In the genomic region with DNA sequence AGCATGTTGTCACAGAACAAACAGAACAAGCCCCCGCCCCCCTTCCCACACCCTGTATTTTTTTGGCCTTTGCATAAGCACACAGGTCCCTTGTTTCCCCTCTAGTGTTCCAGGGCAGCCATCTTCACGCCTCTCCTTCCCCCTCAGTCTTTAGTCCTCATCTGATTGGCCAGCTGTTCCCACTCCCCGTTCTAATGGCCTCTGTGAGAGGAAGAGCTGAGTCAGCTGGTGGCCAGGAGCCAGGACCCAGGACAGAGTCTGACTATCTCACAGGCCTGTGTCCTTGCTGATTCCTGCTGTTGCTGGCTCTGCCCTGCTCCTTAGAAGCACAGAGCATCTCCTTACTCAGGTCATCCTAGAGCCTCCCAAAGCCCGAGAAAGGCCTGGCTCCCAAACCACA, we compare ENCODE assay signal across 9 mouse cellular contexts. TPM values are rescaled to one million over a fixed set of nuclear protein-coding genes. Genes with fewer than 3 reads are reported as not detected.
A peak's percentile ranks its signal among the peaks of the same experiment; 100 is the strongest.
DNase-seq lines count a peak whose midpoint lies in the region; ATAC-seq and TF ChIP-seq lines count a peak whose summit lies in the region.
"Had no signal": no experiment of that assay in that cellular context is flagged by ENCODE, and none has a peak within 500 bp of the region (broad histone marks: within the 10 kb centered on the region; RNA-seq: fewer than 3 reads in every experiment).

No protein-coding gene starts in this region.

- DNase-seq in cerebellum, postnatal 10 days = peak; percentile 68 to 77
- no peak for DNase-seq in cerebellum, adult 2 months
- peak; percentile 21 for DNase-seq in right cerebral cortex, adult 18-20 months
- no peak for DNase-seq in right cerebral cortex, postnatal 36 days (ENCODE audit: low spot score in 2 of 2)
- DNase-seq in liver, adult 2 months (ENCODE audit: extremely low read depth, low read depth, low spot score) = peak; percentile 89

- H3K27me3 ChIP-seq in cerebellum, adult 2 months (ENCODE audit: control insufficient read depth, insufficient read depth, low read length) = no peaks in the 10 kb centered on the region
- no peaks in the 10 kb centered on the region for H3K27me3 ChIP-seq in hindbrain, embryonic 12.5 days
- H3K27me3 ChIP-seq in liver, adult 2 months (ENCODE audit: control insufficient read depth, insufficient read depth, low read length) = no peaks in the 10 kb centered on the region
- no peaks in the 10 kb centered on the region for H3K27me3 ChIP-seq in stomach, embryonic 16.5 days (ENCODE audit: control insufficient read depth, insufficient read depth, low read length)
- H3K27me3 ChIP-seq: embryonic facial prominence, embryonic 12.5 days had no signal

- H3K27ac ChIP-seq in cerebellum, adult 2 months (ENCODE audit: insufficient read depth, low read length) = no peak overlapping the region
- no peak overlapping the region for H3K27ac ChIP-seq in hindbrain, embryonic 12.5 days
- H3K27ac ChIP-seq in liver, adult 2 months (replicated peaks; ENCODE audit: insufficient read depth, low read depth, low read length) = peak overlapping the region; percentile 66
- no peak overlapping the region for H3K27ac ChIP-seq in stomach, embryonic 16.5 days (ENCODE audit: low read length)
- H3K27ac ChIP-seq: embryonic facial prominence, embryonic 12.5 days had no signal

- no peaks in the 10 kb centered on the region for H3K9me3 ChIP-seq in hindbrain, embryonic 12.5 days (replicated peaks)
- H3K9me3 ChIP-seq in stomach, embryonic 16.5 days (replicated peaks; ENCODE audit: control insufficient read depth, low read length) = no peaks in the 10 kb centered on the region
- H3K9me3 ChIP-seq: embryonic facial prominence, embryonic 12.5 days had no signal

- no peak overlapping the region for H3K4me3 ChIP-seq in cerebellum, adult 2 months (replicated peaks; ENCODE audit: insufficient read depth, low read depth, low read length)
- H3K4me3 ChIP-seq in hindbrain, embryonic 12.5 days = no peak overlapping the region
- no peak overlapping the region for H3K4me3 ChIP-seq in liver, adult 2 months (ENCODE audit: insufficient read depth, low read depth, low read length)
- no peak overlapping the region for H3K4me3 ChIP-seq in stomach, embryonic 16.5 days (replicated peaks; ENCODE audit: low read length)
- H3K4me3 ChIP-seq: embryonic facial prominence, embryonic 12.5 days had no signal

- WGBS in cerebellum, adult 2 months = 68% methylated on average over 4 of the region's 4 CpGs
- WGBS in hindbrain, embryonic 12.5 days = 63% methylated on average over 4 of the region's 4 CpGs
- 20% methylated on average over 4 of the region's 4 CpGs for WGBS in liver, adult 2 months
- 41% methylated on average over 4 of the region's 4 CpGs for WGBS in stomach, embryonic 16.5 days

- peaks cover 13% of the 10 kb centered on the region for H3K4me1 ChIP-seq in cerebellum, adult 2 months (ENCODE audit: control insufficient read depth, insufficient read depth, low read length)
- H3K4me1 ChIP-seq in hindbrain, embryonic 12.5 days = peaks cover 24% of the 10 kb centered on the region
- H3K4me1 ChIP-seq in liver, adult 2 months (ENCODE audit: control insufficient read depth, insufficient read depth, low read length) = peaks cover 13% of the 10 kb centered on the region
- H3K4me1 ChIP-seq in stomach, embryonic 16.5 days (ENCODE audit: control insufficient read depth, insufficient read depth, low read length) = peaks cover 14% of the 10 kb centered on the region

- no peaks in the 10 kb centered on the region for H3K36me3 ChIP-seq in hindbrain, embryonic 12.5 days
- H3K36me3 ChIP-seq in liver, adult 2 months (ENCODE audit: control insufficient read depth, insufficient read depth, low read length) = no peaks in the 10 kb centered on the region
- H3K36me3 ChIP-seq in stomach, embryonic 16.5 days (ENCODE audit: control insufficient read depth, insufficient read depth, low read length) = no peaks in the 10 kb centered on the region
- H3K36me3 ChIP-seq: embryonic facial prominence, embryonic 12.5 days had no signal

- TF ChIP-seq CTCF in cerebellum, adult 2 months (IDR thresholded peaks at IDR 0.05; ENCODE audit: borderline replicate concordance, insufficient read depth, low read depth, low read length) = no peak
- no peak for TF ChIP-seq CTCF in liver, adult 2 months (IDR thresholded peaks at IDR 0.05; ENCODE audit: low read depth, low read length)

- H3K9ac ChIP-seq in hindbrain, embryonic 12.5 days = no peak overlapping the region
- H3K9ac ChIP-seq in liver, adult 2 months (ENCODE audit: low read depth, low read length) = no peak overlapping the region
- no peak overlapping the region; the same call in 1 of the 2 replicates for H3K9ac ChIP-seq in stomach, embryonic 16.5 days (ENCODE audit: low read length)
- H3K9ac ChIP-seq: embryonic facial prominence, embryonic 12.5 days had no signal

- H3K79me2 ChIP-seq in liver, adult 2 months (ENCODE audit: control insufficient read depth, insufficient read depth, low read length) = no peaks in the 10 kb centered on the region; the same call in 1 of the 2 replicates

- H3K4me2 ChIP-seq in hindbrain, embryonic 12.5 days (replicated peaks) = no peak overlapping the region
- no peak overlapping the region for H3K4me2 ChIP-seq in stomach, embryonic 16.5 days (ENCODE audit: low read depth, low read length)
- H3K4me2 ChIP-seq: embryonic facial prominence, embryonic 12.5 days had no signal

- no peak for TF ChIP-seq POLR2A in cerebellum, adult 2 months (IDR thresholded peaks at IDR 0.05; ENCODE audit: borderline replicate concordance, insufficient read depth, low read length)
- TF ChIP-seq POLR2A in liver, adult 2 months (IDR thresholded peaks at IDR 0.05; ENCODE audit: extremely low read depth, insufficient read depth, low read length) = no peak

- peak; percentile 53; the same call in 1 of the 2 replicates for ATAC-seq in hindbrain, embryonic 12.5 days (ENCODE audit: low FRiP score)
- peak; percentile 66; the same call in 1 of the 2 replicates for ATAC-seq in stomach, embryonic 16.5 days (ENCODE audit: insufficient read depth, low FRiP score)
- ATAC-seq in activated CD4-positive, CD25-positive, alpha-beta regulatory T cell, adult 4 months = no peak

RNA-seq across cellular contexts. Expression of a gene that starts 13.3 kb away (rescaled TPM):
- 75.7 and 82.7 TPM in 2 replicates for polyA plus RNA-seq in cerebellum, adult 2 months (2012; rRNA removed)
- polyA plus RNA-seq in hindbrain, embryonic 12.5 days (2016; fragmentation: Nextera tagmentation; extraction: Ambion mirVana) = 20.7 and 22.7 TPM in 2 replicates
- 5.8 and 9.0 TPM in 2 replicates for total RNA-seq in liver, adult 2 months (2014; rRNA removed)
- polyA plus RNA-seq in liver, adult 2 months (2012; rRNA removed) = 7.9 and 8.8 TPM in 2 replicates
- 8.9 and 11.5 TPM in 2 replicates for polyA plus RNA-seq in stomach, embryonic 16.5 days (2015; fragmentation: Nextera tagmentation; extraction: Ambion mirVana)
- 1 to 10 TPM; 7.1 to 9.1 TPM for polyA plus RNA-seq in activated CD4-positive, CD25-positive, alpha-beta regulatory T cell, adult 4 months (2017; shearing (Covaris generic))

RNA-seq across cellular contexts. Expression of a gene that starts 39.4 kb away (rescaled TPM):
- polyA plus RNA-seq in cerebellum, adult 2 months (2012; rRNA removed) = 19.1 and 21.0 TPM in 2 replicates
- polyA plus RNA-seq in hindbrain, embryonic 12.5 days (2016; fragmentation: Nextera tagmentation; extraction: Ambion mirVana) = 13.9 TPM in 2 replicates
- total RNA-seq in liver, adult 2 months (2014; rRNA removed) = 10.0 and 13.2 TPM in 2 replicates
- 20.4 and 23.5 TPM in 2 replicates for polyA plus RNA-seq in liver, adult 2 months (2012; rRNA removed)
- 14.0 and 14.6 TPM in 2 replicates for polyA plus RNA-seq in stomach, embryonic 16.5 days (2015; fragmentation: Nextera tagmentation; extraction: Ambion mirVana)
- polyA plus RNA-seq in activated CD4-positive, CD25-positive, alpha-beta regulatory T cell, adult 4 months (2017; shearing (Covaris generic)) = 1 to 10 TPM; 1.9 to 2.1 TPM

Comparison
In these comparisons a context has a peak if more than half of its experiments do, and no peak if none do; other contexts are left out.
1. DNase-seq: peak in cerebellum, postnatal 10 days (2 of 2), right cerebral cortex, adult 18-20 months (single experiment) and liver, adult 2 months (single experiment); none in cerebellum, adult 2 months (0 of 2) and right cerebral cortex, postnatal 36 days (0 of 2).